Mouse (Mus musculus) lung, embryonic 14.5 days (tissue): ENCODE results near the gene Olfr910. TPM values are rescaled to one million over a fixed set of nuclear protein-coding genes. Genes with fewer than 3 reads are reported as not detected.

ENCODE experiments used
- ATAC-seq: fragments of 200-750 bp; cut with Nextera tagmentation; 2 replicates; pipeline ENCODE4 v1.8.0; 2017; ENCODE audit warnings: mild to moderate bottlenecking, moderate TSS enrichment, moderate library complexity; ENCODE audit not compliant: insufficient read depth
- DNase-seq: peaks from one replicate; pipeline ENCODE4 v3.0.0-alpha.2; 2015
- H3K27ac ChIP-seq: fragments of 300-500 bp; sonication (generic); 2 replicates; pipeline ENCODE4 v1.5.1; 2014; ENCODE audit warnings: low read depth, mild to moderate bottlenecking, moderate library complexity
- H3K27me3 ChIP-seq: fragments of 300-500 bp; sonication (generic); 2 replicates; pipeline ENCODE4 v1.6.1; 2014; ENCODE audit warnings: low read length, control low read depth; ENCODE audit not compliant: insufficient read depth
- H3K36me3 ChIP-seq: fragments of 300-500 bp; sonication (generic); 2 replicates; pipeline ENCODE4 v1.6.1; 2014; ENCODE audit warnings: control low read depth; ENCODE audit not compliant: insufficient read depth
- H3K4me1 ChIP-seq: fragments of 300-500 bp; sonication (generic); 2 replicates; pipeline ENCODE4 v1.6.1; 2014; ENCODE audit warnings: antibody characterized with exemption, control low read depth; ENCODE audit not compliant: insufficient read depth
- H3K4me2 ChIP-seq: fragments of 300-500 bp; sonication (generic); 2 replicates; pipeline ENCODE4 v1.6.1; 2014; ENCODE audit warnings: mild to moderate bottlenecking
- H3K4me3 ChIP-seq: fragments of 300-500 bp; sonication (generic); 2 replicates; pipeline ENCODE4 v1.5.1; 2014; ENCODE audit warnings: low read depth, low read length
- H3K9ac ChIP-seq: fragments of 300-500 bp; sonication (generic); 2 replicates; pipeline ENCODE4 v1.6.1; 2014
- H3K9me3 ChIP-seq: fragments of 300-500 bp; sonication (generic); 2 replicates; pipeline ENCODE4 v1.6.1; 2016; ENCODE audit warnings: low read depth, low read length, control low read depth
- CTCF ChIP-seq: IDR thresholded peaks from 2 replicates; pipeline ENCODE4 v1.5.1; 2016; ENCODE audit warnings: antibody characterized with exemption, low read depth
- WGBS: fragments of 180-500 bp; shearing (Covaris S2); extraction: QIAGEN DNeasy Blood & Tissue Kit; methylation state at CpG from one replicate; pipeline ENCODE4 v1.1.7; 2014; 5-methylcytosine and 5-hydroxymethylcytosine counted together
- polyA plus RNA-seq: library from polyadenylated mRNA; unstranded; fragments of >200 nt; fragmentation: Nextera tagmentation; extraction: Ambion mirVana; gene quantifications from 2 replicates; pipeline ENCODE4 v1.2.1, GENCODE M21; 2014

Olfr910 gene
- polyA plus RNA-seq: not detected in 2 replicates

DNA sequence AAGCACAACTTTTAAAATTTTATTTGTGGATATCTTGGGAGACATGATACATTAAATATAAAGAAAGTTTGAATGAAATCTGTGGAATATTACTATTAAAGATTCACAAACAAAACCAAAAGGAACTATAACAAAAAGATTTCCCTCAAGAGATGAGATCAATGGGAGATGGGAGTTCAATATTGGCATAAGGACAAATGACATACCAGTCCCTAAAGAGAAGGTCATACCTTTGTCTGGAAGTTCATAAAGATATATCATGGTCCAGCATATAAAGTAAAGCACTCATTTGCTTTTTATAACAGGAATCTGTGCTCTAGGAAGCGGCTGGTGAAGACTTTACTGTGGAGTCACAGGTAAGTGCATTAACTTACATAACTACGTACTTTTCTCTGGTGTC lies at the start of gene Olfr910:
Olfr910 (plus strand) TSS at position 301 of the 400 bp plus-strand sequence.
- ATAC-seq: no peak
- Histone ChIP-seq H3K4me2 (no peak within 1 kb of the TSS), H3K4me3 (no peak within 1 kb of the TSS), H3K9me3 (no peaks in the 10 kb centered on the region), H3K27me3 (no peaks in the 10 kb centered on the region), H3K27ac (no peak within 1 kb of the TSS), H3K36me3 (no peaks in the 10 kb centered on the region), H3K4me1 (no peaks in the 10 kb centered on the region), H3K9ac (no peak within 1 kb of the TSS)
- DNase-seq: no peak
- 79% methylated on average over 2 of the region's 2 CpGs for WGBS
- TF ChIP-seq CTCF: no peak

DNA sequence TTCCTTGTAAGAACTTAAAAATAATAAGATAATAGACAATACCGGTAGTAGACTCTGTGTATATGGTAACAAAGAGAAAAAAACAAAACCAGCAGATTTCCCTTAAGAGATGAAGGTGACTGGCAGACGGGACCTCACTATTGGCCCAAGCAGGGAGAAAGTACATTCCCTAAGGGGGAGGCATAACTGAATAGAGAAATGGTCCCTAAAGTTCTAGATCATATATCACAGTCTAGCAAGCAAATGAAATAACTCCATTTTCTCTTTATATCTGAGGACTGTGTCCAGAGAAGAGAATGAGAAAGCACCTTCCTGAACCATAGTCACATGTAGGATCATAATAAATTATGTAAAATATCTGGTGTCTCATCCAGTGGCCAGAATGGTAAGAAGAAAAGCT lies 42.1 kb upstream of the Olfr910 start, which contains the start of gene Olfr907:
Olfr907 (plus strand) TSS at position 301 of the 400 bp plus-strand sequence.
- ATAC-seq: no peak

DNA sequence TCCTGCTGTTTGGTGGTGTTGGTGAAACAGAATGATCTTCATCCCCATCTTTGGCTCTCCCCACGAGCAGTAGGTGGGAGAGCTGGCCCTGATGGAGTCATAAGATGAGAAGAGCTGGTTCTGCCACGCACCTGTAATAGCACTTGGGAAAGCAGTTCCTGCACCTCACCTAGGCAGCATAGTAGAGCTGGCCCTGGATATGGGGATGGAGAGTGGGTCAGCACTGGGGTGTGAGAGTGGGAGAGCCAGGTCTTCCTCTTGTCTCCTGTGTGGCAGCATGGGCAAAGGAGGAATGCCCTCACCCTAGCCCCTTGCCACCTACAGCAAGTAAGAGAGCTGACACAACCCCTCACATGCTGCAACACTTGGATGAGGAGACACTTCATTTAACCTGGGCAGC lies 25.3 kb upstream of the Olfr910 start:
- Histone ChIP-seq H3K9me3 (no peaks in the 10 kb centered on the region), H3K27me3 (no peaks in the 10 kb centered on the region), H3K9ac (no peak overlapping the region), H3K27ac (no peak overlapping the region), H3K4me2 (no peak overlapping the region), H3K36me3 (no peaks in the 10 kb centered on the region), H3K4me1 (no peaks in the 10 kb centered on the region), H3K4me3 (no peak overlapping the region)
- no peak for ATAC-seq
- TF ChIP-seq CTCF: no peak
- WGBS: 67% methylated on average over 2 of the region's 2 CpGs
- DNase-seq: no peak

More for the DNA sequence above, 42.1 kb upstream of the Olfr910 start, which contains the start of gene Olfr907:
- Histone ChIP-seq H3K4me1 (no peaks in the 10 kb centered on the region), H3K9me3 (no peaks in the 10 kb centered on the region), H3K36me3 (no peaks in the 10 kb centered on the region), H3K4me3 (no peak within 1 kb of the TSS), H3K27ac (no peak within 1 kb of the TSS), H3K4me2 (no peak within 1 kb of the TSS), H3K9ac (no peak within 1 kb of the TSS), H3K27me3 (no peaks in the 10 kb centered on the region)
- 80% methylated on average over 2 of the region's 2 CpGs for WGBS
- DNase-seq: no peak
- no peak for TF ChIP-seq CTCF

DNA sequence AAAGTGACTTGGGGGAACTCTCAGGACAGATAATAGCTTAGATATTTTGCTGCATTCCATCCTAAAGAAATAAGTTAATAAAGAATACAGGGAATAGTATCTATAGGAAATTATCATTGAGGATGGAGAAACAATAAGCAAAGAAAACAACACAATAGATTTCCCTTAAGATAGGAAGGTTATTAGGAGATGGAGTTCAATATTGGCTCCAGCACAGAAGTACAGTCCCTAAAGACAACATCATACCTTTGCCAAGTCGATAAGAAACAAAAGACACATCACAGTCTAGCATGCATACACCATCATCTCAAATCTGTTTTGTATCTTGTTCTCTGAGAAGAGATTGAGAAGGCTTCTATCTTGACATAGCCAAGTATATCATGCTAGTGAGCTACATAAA lies 16.4 kb upstream of the Olfr910 start, which contains the start of gene Olfr911-ps1:
Olfr911-ps1 (plus strand) TSS at position 301 of the 400 bp plus-strand sequence.
- no peak for TF ChIP-seq CTCF
- ATAC-seq: no peak
- Histone ChIP-seq H3K4me2 (no peak within 1 kb of the TSS), H3K9me3 (no peaks in the 10 kb centered on the region), H3K9ac (no peak within 1 kb of the TSS), H3K36me3 (no peaks in the 10 kb centered on the region), H3K27ac (no peak within 1 kb of the TSS), H3K4me3 (no peak within 1 kb of the TSS), H3K27me3 (no peaks in the 10 kb centered on the region), H3K4me1 (no peaks in the 10 kb centered on the region)
- 62% methylated on average over 1 of the region's 1 CpGs for WGBS
- DNase-seq: no peak

DNA sequence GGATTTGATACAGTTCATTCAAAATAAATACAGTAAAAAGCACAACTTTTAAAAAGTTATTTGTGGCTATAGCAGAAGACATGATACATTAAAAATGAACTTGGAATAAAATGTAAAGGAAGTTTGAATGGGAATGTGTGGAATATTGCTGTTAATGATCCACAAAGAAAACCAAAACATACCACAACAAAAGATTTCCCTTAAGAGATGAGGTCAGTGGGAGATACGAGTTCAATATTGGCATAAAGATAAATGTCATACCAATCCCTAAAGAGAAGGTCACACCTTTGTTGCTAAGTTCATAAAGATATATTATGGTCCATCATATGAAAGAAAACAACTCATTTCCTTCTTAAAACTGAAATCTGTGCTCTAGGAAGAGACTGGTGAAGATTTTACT lies 42.2 kb downstream of the Olfr910 start, which contains the start of gene Olfr912:
Olfr912 (plus strand) TSS at position 301 of the 400 bp plus-strand sequence.
- Histone ChIP-seq H3K4me3 (no peak within 1 kb of the TSS), H3K9ac (no peak within 1 kb of the TSS), H3K27me3 (no peaks in the 10 kb centered on the region), H3K4me1 (no peaks in the 10 kb centered on the region), H3K27ac (no peak within 1 kb of the TSS), H3K36me3 (no peaks in the 10 kb centered on the region), H3K9me3 (no peaks in the 10 kb centered on the region), H3K4me2 (no peak within 1 kb of the TSS)
- TF ChIP-seq CTCF: no peak
- 61% methylated on average over 1 of the region's 1 CpGs for WGBS
- DNase-seq: no peak
- no peak for ATAC-seq

Other genes starting within 250 kb of the Olfr910 start
- gene Olfr896-ps1, start 246.7 kb upstream of the Olfr910 start, polyA plus RNA-seq: not detected in 2 replicates
- not detected in 2 replicates for gene Olfr25, start 208.8 kb upstream of the Olfr910 start, polyA plus RNA-seq
- not detected in 2 replicates for gene Olfr898, start 189.4 kb upstream of the Olfr910 start, polyA plus RNA-seq
- not detected in 2 replicates for gene Olfr250, start 171.0 kb upstream of the Olfr910 start, polyA plus RNA-seq
- gene Olfr251, start 160.8 kb upstream of the Olfr910 start, polyA plus RNA-seq: not detected in 2 replicates
- not detected in 2 replicates for gene Olfr147, start 136.2 kb upstream of the Olfr910 start, polyA plus RNA-seq
- gene Olfr901, start 108.4 kb upstream of the Olfr910 start, polyA plus RNA-seq: not detected in 2 replicates
- gene Olfr902, start 90.2 kb upstream of the Olfr910 start, polyA plus RNA-seq: not detected in 2 replicates
- gene Olfr904, start 74.7 kb upstream of the Olfr910 start, polyA plus RNA-seq: not detected in 2 replicates
- gene Olfr905, start 66.7 kb upstream of the Olfr910 start, polyA plus RNA-seq: not detected in 2 replicates
- not detected in 2 replicates for gene Olfr906, start 50.8 kb upstream of the Olfr910 start, polyA plus RNA-seq
- gene Olfr907, start 42.0 kb upstream of the Olfr910 start, polyA plus RNA-seq: not detected in 2 replicates
- gene Olfr911-ps1, start 16.3 kb upstream of the Olfr910 start, polyA plus RNA-seq: not detected in 2 replicates
- gene Olfr912, start 42.3 kb downstream of the Olfr910 start, polyA plus RNA-seq: not detected in 2 replicates
- gene Olfr913, start 54.9 kb downstream of the Olfr910 start, polyA plus RNA-seq: not detected in 2 replicates
- not detected in 2 replicates for gene Olfr914, start 67.3 kb downstream of the Olfr910 start, polyA plus RNA-seq
- gene Olfr916, start 122.0 kb downstream of the Olfr910 start, polyA plus RNA-seq: not detected in 2 replicates
- gene Olfr917, start 128.0 kb downstream of the Olfr910 start, polyA plus RNA-seq: not detected in 2 replicates
- gene Olfr918, start 136.8 kb downstream of the Olfr910 start, polyA plus RNA-seq: not detected in 2 replicates
- gene Olfr919, start 165.8 kb downstream of the Olfr910 start, polyA plus RNA-seq: not detected in 2 replicates
- gene Vwa5a, start 180.4 kb downstream of the Olfr910 start, polyA plus RNA-seq: 14.7 and 15.8 TPM in 2 replicates
- gene Olfr920, start 214.4 kb downstream of the Olfr910 start, polyA plus RNA-seq: 0.07 TPM in 1 of 2 replicates, not detected in the other
- not detected in 2 replicates for gene Olfr921, start 235.2 kb downstream of the Olfr910 start, polyA plus RNA-seq